Mouse (Mus musculus) megakaryocyte, embryonic 14.5 days (primary cell): ENCODE results near the gene Eif4h. TPM values are rescaled to one million over a fixed set of nuclear protein-coding genes. Genes with fewer than 3 reads are reported as not detected.

Experiments
- H3K27me3 ChIP-seq: replicated peaks from 2 replicates; pipeline ENCODE3; 2012; ENCODE audit warnings: inconsistent platforms
- H3K36me3 ChIP-seq: replicated peaks from 2 replicates; pipeline ENCODE3; 2012; ENCODE audit warnings: low read length, inconsistent platforms, mixed read lengths
- H3K4me1 ChIP-seq: 2 replicates; pipeline ENCODE4 v1.6.1; 2012; ENCODE audit warnings: inconsistent platforms
- H3K4me3 ChIP-seq: replicated peaks from 2 replicates; pipeline ENCODE3; 2012; ENCODE audit warnings: moderate library complexity, mild to moderate bottlenecking, inconsistent platforms
- H3K9me3 ChIP-seq: 2 replicates; pipeline ENCODE4 v1.6.1; 2012; ENCODE audit warnings: inconsistent platforms
- FLI1 ChIP-seq: IDR thresholded peaks from 2 replicates; pipeline ENCODE4 v1.6.1; 2012; ENCODE audit warnings: low read length, inconsistent platforms, mixed read lengths
- GATA1 ChIP-seq: IDR thresholded peaks from 3 replicates; pipeline ENCODE4 v1.6.1; 2012; ENCODE audit warnings: mixed read lengths, low read length, inconsistent platforms, borderline replicate concordance
- polyA plus RNA-seq: library from polyadenylated mRNA; stranded (reverse); fragments of >175 nt; gene quantifications from 2 replicates; pipeline ENCODE4 v1.2.3, GENCODE M21; 2012; ENCODE audit warnings: low replicate concordance; ENCODE audit not compliant: insufficient read depth

Eif4h gene
- polyA plus RNA-seq, 1 experiment = 156 TPM

DNA sequence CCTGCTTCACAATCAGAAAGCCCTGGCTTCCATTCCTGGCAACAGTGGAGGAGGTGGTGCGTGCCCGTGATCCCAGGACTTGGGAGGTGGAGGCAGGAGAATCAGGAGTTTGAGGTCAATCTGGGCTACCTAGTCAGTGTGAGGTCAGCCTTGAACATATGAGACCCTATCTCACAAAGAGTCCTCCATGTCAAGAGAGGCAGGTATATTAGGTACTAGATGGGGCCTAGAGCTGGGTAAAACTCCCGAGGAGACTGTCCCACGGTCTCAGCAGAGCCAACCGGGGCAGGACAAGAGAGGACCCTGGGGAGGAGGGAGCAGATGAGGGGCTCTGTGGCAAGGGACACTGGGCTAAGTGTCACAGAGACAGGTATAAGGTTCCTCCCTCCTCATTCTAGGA is 38.2 kb upstream of the Eif4h start:
- TF ChIP-seq GATA1 (no peak), FLI1 (no peak)
- peaks cover 77% of the 10 kb centered on the region for H3K4me1 ChIP-seq

DNA sequence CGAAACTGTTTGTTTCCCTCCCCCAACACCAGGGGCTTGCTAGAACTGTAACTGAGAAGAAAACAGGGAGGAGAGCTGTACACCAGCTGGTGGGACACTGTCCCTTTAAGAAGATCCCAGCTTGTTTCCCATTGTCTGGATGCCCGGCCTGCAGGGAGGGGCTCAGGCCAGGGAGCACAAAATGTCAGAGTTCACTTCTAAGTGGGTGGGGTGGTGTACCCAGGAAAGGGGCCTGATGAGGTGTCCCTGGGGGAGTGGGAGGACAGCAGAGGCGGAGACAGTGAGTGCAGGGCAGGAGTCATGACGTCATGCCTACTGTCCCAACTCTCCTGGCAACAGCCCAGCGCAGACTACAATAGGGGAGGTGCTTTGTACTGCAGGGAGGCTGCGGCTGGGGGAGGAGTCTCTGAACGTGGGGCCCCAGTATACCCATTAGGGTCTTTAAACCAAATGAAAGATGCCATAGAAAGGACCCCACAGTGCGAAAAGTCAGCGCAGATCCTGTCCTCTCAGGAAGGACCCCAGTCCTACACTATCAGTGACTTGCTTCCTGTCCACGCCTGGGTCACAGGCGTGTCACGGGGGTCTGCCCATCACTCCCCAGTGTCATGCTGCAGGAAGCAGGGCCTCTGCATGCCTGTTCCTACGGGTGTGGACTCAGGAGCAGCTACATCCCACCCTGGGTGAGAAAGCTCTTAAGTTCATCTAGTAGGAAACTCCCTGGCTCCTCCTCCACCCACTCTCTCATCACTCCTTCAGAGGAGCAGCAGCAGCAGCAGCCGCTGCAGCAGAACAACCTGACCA is 36.9 kb upstream of the Eif4h start:
- TF ChIP-seq FLI1 (no peak), GATA1 (no peak)
- Histone ChIP-seq H3K27me3 (no peaks in the 10 kb centered on the region), H3K9me3 (no peaks in the 10 kb centered on the region), H3K4me3 (peak overlapping the region; percentile 93), H3K4me1 (peaks cover 82% of the 10 kb centered on the region), H3K36me3 (peaks cover 43% of the 10 kb centered on the region)

More for the DNA sequence above, 38.2 kb upstream of the Eif4h start:
- H3K4me3 ChIP-seq = peak overlapping the region; percentile 93
- H3K27me3 ChIP-seq = no peaks in the 10 kb centered on the region
- peaks cover 33% of the 10 kb centered on the region for H3K36me3 ChIP-seq
- H3K9me3 ChIP-seq = no peaks in the 10 kb centered on the region

DNA sequence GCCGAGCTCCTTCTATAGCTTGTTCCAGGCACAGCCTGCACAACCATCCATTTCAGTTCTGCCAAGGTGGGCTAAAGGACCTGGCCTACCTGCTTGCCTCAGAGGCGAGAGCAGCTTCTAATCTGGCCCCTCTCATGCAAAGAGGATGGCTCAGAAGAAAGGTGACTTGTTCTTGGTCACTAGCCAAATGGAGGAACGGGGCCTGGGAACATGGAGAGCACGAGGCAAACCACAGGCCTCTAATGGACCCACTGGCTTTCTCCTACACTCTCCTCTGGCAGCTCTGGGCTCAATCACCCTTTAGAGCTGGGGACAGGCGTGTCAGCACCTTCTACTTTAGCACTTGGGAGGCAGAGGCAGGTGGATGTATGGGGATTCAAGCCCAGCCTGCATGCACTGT is 35.7 kb upstream of the Eif4h start:
- Histone ChIP-seq H3K4me1 (peaks cover 70% of the 10 kb centered on the region), H3K27me3 (no peaks in the 10 kb centered on the region), H3K9me3 (no peaks in the 10 kb centered on the region), H3K36me3 (peaks cover 47% of the 10 kb centered on the region), H3K4me3 (no peak overlapping the region)
- TF ChIP-seq FLI1 = no peak
- no peak for TF ChIP-seq GATA1

DNA sequence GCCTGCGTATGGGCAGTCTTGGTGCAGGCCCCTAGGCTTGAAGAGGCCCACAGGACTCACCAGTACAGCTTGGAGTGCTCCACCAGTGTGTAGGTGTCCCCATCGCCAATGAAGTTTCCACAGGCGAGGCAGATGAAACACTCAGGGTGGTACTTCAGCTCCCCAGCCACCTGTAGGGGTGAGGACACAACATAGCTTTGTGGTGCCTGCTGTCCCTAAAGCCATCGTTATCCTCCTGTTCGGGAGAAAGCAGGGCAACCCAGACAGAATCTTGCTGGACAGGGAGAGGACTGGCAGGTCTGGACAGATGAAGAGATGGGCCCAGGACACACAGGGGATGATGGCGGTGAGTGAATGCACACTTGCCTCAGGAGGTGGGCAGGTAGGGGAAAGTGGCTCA is 33.3 kb upstream of the Eif4h start:
- peaks cover 71% of the 10 kb centered on the region for H3K36me3 ChIP-seq
- no peak for TF ChIP-seq FLI1
- TF ChIP-seq GATA1 = no peak
- no peaks in the 10 kb centered on the region for H3K27me3 ChIP-seq
- peaks cover 47% of the 10 kb centered on the region for H3K4me1 ChIP-seq
- H3K9me3 ChIP-seq = no peaks in the 10 kb centered on the region
- H3K4me3 ChIP-seq = no peak overlapping the region

DNA sequence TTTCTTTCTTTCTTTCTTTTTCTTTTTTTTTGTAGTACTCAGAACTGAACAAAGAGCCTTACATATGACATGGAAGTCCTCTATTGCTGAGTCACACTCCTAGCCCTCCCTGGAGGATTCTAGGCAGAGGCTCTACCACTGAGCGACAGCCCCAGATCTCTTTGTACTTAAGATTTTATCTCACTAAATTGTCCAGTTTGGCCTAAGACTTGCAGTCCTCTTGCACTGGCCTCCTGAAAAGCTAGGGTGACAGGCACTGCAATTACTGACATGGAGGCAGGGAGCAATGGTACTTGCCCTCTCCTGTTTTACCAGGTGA is 32.9 kb upstream of the Eif4h start:
- Histone ChIP-seq H3K9me3 (no peaks in the 10 kb centered on the region), H3K36me3 (peaks cover 75% of the 10 kb centered on the region)

DNA sequence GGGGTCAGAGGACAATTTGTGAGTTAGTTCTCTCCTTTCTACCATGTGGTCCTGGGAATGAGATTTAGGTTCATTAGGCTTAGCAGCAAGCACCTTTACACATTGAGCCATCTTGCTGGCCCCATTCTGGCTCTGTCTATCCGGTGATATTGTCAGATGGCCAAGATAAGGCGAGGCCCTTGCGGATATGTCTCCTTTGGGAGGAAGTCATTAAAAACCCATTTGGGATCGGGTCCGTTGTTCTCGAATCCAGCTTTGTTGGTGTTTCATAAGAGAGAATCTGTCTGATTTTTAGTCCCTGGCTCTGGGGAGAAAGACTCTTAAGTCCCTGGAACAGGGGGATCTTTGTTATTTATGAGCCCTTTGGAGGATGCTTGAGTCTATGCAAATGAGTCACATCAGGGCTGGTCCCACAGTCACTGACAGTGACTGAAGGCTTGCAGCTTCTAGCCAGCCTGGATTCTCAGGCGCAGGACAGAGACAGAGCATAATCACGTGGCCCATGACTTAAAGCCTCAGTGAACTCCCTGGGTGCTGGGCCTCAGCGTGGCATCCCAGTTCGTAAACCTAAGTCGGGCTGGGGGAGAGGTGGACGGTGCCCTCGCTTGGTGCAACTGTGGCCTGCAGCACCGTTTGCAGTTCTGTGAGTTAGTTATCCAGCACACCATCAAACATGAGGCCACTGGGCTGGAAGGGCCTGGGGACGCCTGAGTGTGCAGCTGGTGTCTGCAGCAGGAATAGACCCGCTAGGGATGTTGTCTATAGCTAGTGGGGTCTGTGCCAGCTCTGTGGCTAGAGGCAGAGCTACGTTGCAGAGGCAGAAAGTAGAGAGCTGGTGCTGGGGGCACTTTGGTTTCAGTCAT is 32.3 kb upstream of the Eif4h start:
- Histone ChIP-seq H3K4me3 (no peak overlapping the region), H3K27me3 (no peaks in the 10 kb centered on the region), H3K36me3 (peaks cover 81% of the 10 kb centered on the region), H3K4me1 (peaks cover 39% of the 10 kb centered on the region), H3K9me3 (no peaks in the 10 kb centered on the region)
- TF ChIP-seq FLI1 = no peak

More for the DNA sequence above, 32.9 kb upstream of the Eif4h start:
- Histone ChIP-seq H3K4me3 (peak overlapping the region; percentile 57), H3K4me1 (peaks cover 42% of the 10 kb centered on the region), H3K27me3 (no peaks in the 10 kb centered on the region)
- TF ChIP-seq GATA1 (no peak), FLI1 (no peak)

DNA sequence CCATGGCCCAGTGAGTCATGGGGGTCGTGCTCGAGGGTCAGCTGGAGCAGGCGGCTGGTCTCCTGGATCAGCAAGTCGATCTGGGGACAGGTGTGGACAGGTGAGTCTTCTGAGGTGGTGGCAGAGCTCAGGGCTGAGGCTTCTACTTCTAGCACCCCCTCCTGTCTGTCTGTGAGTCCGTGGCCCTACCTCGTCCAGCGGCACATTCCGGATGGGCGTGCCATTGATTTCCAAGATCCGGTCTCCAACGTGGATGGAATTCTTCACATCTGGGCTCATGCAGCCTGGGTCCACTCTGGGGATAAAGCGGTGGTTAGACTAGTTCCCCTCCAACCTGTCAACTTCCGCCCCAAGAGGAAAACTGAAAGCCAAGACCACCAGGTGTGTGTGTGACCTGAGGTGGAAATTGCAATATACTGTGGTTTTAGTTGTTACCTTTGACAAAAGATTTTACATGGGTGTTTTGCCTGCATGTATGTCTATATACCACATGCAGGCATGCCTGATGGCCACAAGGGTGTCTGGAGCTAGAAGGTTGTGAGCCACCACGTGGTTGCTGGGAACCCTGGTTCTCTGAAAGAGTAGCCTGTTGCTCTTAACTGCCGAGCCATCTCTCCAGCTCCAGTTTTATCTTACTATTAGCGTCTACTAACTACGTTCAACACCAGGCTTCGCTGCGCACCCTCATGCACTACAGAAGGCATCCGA is 29.9 kb upstream of the Eif4h start:
- Histone ChIP-seq H3K4me1 (peaks cover 19% of the 10 kb centered on the region), H3K36me3 (peaks cover 94% of the 10 kb centered on the region), H3K4me3 (no peak overlapping the region), H3K27me3 (no peaks in the 10 kb centered on the region), H3K9me3 (no peaks in the 10 kb centered on the region)
- TF ChIP-seq GATA1 (no peak), FLI1 (no peak)

DNA sequence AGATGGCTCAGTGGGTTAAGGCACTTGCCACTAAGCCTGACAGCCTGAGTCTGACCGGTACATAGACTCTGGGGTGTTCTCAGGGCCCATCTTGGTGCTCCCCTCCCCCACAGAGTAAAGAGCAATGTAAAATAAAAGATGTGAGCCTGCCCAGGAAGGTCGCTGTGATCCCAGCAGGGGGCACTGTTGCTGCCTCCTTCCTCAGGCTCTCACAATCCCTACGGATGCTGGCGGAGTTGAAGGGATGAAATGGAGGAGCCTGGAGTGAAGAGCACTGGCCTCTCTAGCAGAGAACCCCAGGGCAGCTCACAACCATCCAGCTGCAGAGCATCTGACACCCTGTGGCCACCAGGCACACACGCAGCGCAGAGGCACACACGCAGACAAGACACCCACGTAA is 29.2 kb upstream of the Eif4h start:
- Histone ChIP-seq H3K4me1 (peaks cover 19% of the 10 kb centered on the region), H3K27me3 (no peaks in the 10 kb centered on the region), H3K36me3 (peaks cover 95% of the 10 kb centered on the region), H3K9me3 (no peaks in the 10 kb centered on the region), H3K4me3 (no peak overlapping the region)
- TF ChIP-seq FLI1 (no peak), GATA1 (no peak)

DNA sequence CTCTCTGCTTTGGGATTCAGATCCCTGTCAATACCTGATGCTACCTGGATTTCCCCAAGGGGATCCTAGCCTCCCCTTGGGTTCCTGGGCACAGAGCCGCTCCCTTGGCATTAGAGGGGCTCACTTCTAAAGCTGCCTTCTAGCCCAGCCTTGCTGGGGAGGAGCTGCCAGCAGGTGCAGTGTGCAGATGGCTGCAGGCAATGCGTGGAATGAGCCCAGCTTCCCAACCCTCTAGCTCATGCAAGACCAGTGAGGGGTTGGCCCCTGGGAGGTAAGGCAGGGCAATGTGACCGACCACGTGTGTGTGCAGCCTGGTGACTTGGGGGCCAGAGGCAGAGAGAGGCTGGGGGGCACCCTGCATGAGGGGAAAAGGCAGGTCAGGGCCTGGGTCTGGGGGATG is 17.4 kb upstream of the Eif4h start:
- Histone ChIP-seq H3K36me3 (peaks cover 59% of the 10 kb centered on the region), H3K4me1 (no peaks in the 10 kb centered on the region), H3K9me3 (peaks cover 3% of the 10 kb centered on the region), H3K4me3 (no peak overlapping the region), H3K27me3 (no peaks in the 10 kb centered on the region)
- TF ChIP-seq GATA1 (no peak), FLI1 (no peak)
